In genomic region chr13:32866484-32866883, GRCm38 (mm10) we compare ENCODE assay signal across 7 mouse cellular contexts. TPM values are rescaled to one million over a fixed set of nuclear protein-coding genes. Genes with fewer than 3 reads are reported as not detected.
A peak's percentile ranks its signal among the peaks of the same experiment; 100 is the strongest.
DNase-seq lines count a peak whose midpoint lies in the region; ATAC-seq and TF ChIP-seq lines count a peak whose summit lies in the region.

No protein-coding gene starts in this region.

- no peaks in the 10 kb centered on the region for H3K4me1 ChIP-seq in intestine, embryonic 15.5 days (replicated peaks)
- no peaks in the 10 kb centered on the region for H3K4me1 ChIP-seq in midbrain, embryonic 14.5 days (ENCODE audit: control insufficient read depth, insufficient read depth, low read length)
- H3K4me1 ChIP-seq in spleen, adult 2 months (ENCODE audit: control insufficient read depth, insufficient read depth, insufficient read length) = no peaks in the 10 kb centered on the region

- no peak overlapping the region for H3K4me2 ChIP-seq in intestine, embryonic 15.5 days (replicated peaks)
- H3K4me2 ChIP-seq in midbrain, embryonic 14.5 days (ENCODE audit: low read length) = no peak overlapping the region

- H3K9ac ChIP-seq in intestine, embryonic 15.5 days = no peak overlapping the region
- no peak overlapping the region for H3K9ac ChIP-seq in midbrain, embryonic 14.5 days (replicated peaks; ENCODE audit: low read length)

- intact Hi-C loops in left cerebral cortex, postnatal 10 days (cut with DNase I) = no loop called here

- peak; percentile 78; the same call in 1 of the 2 replicates for ATAC-seq in intestine, embryonic 15.5 days
- ATAC-seq in midbrain, embryonic 14.5 days (ENCODE audit: low FRiP score, low TSS enrichment) = peak; percentile 79

- H3K4me3 ChIP-seq in intestine, embryonic 15.5 days (replicated peaks) = no peak overlapping the region
- no peak overlapping the region for H3K4me3 ChIP-seq in midbrain, embryonic 14.5 days (replicated peaks; ENCODE audit: low read depth, low read length)
- H3K4me3 ChIP-seq in spleen, adult 2 months (ENCODE audit: extremely low read depth, insufficient read depth, insufficient read length) = no peak overlapping the region

- 5% methylated on average over 9 of the region's 9 CpGs for WGBS in intestine, embryonic 15.5 days
- WGBS in midbrain, embryonic 14.5 days = 4% methylated on average over 9 of the region's 9 CpGs
- WGBS in spleen, adult 2 months = 4% methylated on average over 9 of the region's 9 CpGs

- peak; percentile 88 for DNase-seq in ZHBTc4 (ENCODE audit: low read depth, low spot score)
- DNase-seq in cerebellum, postnatal 10 days = peak; percentile 83 to 84
- DNase-seq in frontal cortex, postnatal 36 days (ENCODE audit: low spot score in 2 of 2) = peak; percentile 73 to 80
- DNase-seq in left cerebral cortex, postnatal 10 days (ENCODE audit: extremely low spot score in 1 of 2, low spot score in 2 of 2) = peak; percentile 65 to 72
- DNase-seq in midbrain, embryonic 14.5 days = peak; percentile 89
- peak; percentile 43 to 76 for DNase-seq in spleen, adult 2 months (ENCODE audit: low read depth in 1 of 2, low spot score in 2 of 2)

- H3K27ac ChIP-seq in intestine, embryonic 15.5 days = no peak overlapping the region
- no peak overlapping the region for H3K27ac ChIP-seq in midbrain, embryonic 14.5 days (replicated peaks; ENCODE audit: low read depth, low read length)
- H3K27ac ChIP-seq in spleen, adult 2 months (ENCODE audit: insufficient read depth, low read length) = no peak overlapping the region

- no peaks in the 10 kb centered on the region for H3K27me3 ChIP-seq in intestine, embryonic 15.5 days (replicated peaks)
- 0 out of 2 replicates have a peak, but pooled peaks cover 5% of the 10 kb centered on the region for H3K27me3 ChIP-seq in midbrain, embryonic 14.5 days (ENCODE audit: control insufficient read depth, insufficient read depth, low read length)
- H3K27me3 ChIP-seq in spleen, adult 2 months (ENCODE audit: control insufficient read depth, insufficient read depth, low read length) = no peaks in the 10 kb centered on the region

- no peaks in the 10 kb centered on the region for H3K9me3 ChIP-seq in intestine, embryonic 15.5 days
- H3K9me3 ChIP-seq in midbrain, embryonic 14.5 days (ENCODE audit: control insufficient read depth, low read length) = no peaks in the 10 kb centered on the region

- no peaks in the 10 kb centered on the region for H3K36me3 ChIP-seq in intestine, embryonic 15.5 days
- no peaks in the 10 kb centered on the region for H3K36me3 ChIP-seq in midbrain, embryonic 14.5 days (ENCODE audit: control insufficient read depth, insufficient read depth, low read length)
- H3K36me3 ChIP-seq in spleen, adult 2 months (ENCODE audit: control insufficient read depth, insufficient read depth, low read length) = no peaks in the 10 kb centered on the region

- TF ChIP-seq POLR2A in spleen, adult 2 months (IDR thresholded peaks at IDR 0.05; ENCODE audit: low read depth, low read length) = no peak

- TF ChIP-seq CTCF in spleen, adult 2 months (IDR thresholded peaks at IDR 0.05; ENCODE audit: extremely low read depth, insufficient read depth, insufficient read length, insufficient replicate concordance) = peak; percentile 95

RNA-seq across cellular contexts. Expression of gene Serpinb1a, which starts 15.5 kb away (rescaled TPM):
- polyA plus RNA-seq in intestine, embryonic 15.5 days (2015; fragmentation: Nextera tagmentation; extraction: Ambion mirVana) = 160 and 164 TPM in 2 replicates
- total RNA-seq in left cerebral cortex, postnatal 10 days (2021) = 1 to 10 TPM; 1.5 to 2.3 TPM
- 2.2 and 2.9 TPM in 2 replicates for polyA plus RNA-seq in midbrain, embryonic 14.5 days (2014; fragmentation: Nextera tagmentation; extraction: Ambion mirVana)
- polyA plus RNA-seq in spleen, adult 2 months (2012; rRNA removed) = 24.6 and 30.2 TPM in 2 replicates

RNA-seq across cellular contexts. Expression of gene Serpinb1c, which starts 31.5 kb away (rescaled TPM):
- polyA plus RNA-seq in intestine, embryonic 15.5 days (2015; fragmentation: Nextera tagmentation; extraction: Ambion mirVana) = not detected in 2 replicates
- total RNA-seq in left cerebral cortex, postnatal 10 days (2021) = not detected
- not detected in 2 replicates for polyA plus RNA-seq in midbrain, embryonic 14.5 days (2014; fragmentation: Nextera tagmentation; extraction: Ambion mirVana)
- polyA plus RNA-seq in spleen, adult 2 months (2012; rRNA removed) = not detected in 2 replicates
